Mouse (Mus musculus) R1 (cell line): ENCODE data around the gene Supt3.

Experiments used
- DNase-seq: peaks from one replicate; pipeline ENCODE4 v3.0.0-alpha.2; 2018; ENCODE audit warnings: low read depth, low spot score

Gene Supt3

GRCm38 (mm10) chr17:45057780-45058179 is 280.8 kb downstream of the Supt3 start:
- DNase-seq: no peak

DNA sequence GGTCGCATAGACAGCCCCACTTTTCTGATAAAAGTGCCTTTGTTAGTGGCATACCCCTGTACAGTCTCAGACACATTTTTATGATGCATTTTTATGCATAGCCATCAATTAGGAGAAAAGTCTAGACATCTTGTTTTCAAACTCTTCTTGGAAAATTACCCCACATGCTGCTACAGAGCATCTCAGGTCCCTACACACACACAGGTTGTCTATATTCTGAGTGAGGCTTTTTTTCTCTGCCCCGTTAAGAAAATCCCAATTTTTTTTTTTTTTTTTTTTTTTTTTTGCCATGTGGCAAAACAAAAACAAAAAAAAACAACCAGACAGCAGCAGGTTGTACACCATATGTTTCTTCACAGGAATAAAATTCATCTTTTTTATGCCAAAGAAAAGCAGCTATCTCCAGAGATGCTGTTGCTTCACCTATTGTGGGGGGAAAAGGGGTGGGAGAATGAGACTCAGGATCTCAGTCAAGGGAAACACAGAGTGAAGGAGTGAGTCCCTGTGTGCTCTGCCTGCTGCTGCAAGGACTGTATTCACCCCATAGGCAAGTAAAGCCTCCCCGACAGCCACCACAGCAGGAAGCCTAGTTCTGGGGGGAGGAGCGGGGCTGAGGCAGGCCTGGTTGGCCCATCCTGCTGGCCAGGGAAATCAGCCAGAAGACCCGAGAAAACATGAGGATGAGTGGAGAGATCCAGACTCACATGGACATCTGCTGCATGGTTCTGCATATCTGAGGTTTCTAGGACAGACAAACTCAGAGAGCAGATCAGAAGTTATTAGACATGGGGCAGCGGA is 281.8 kb downstream of the Supt3 start:
- DNase-seq: no peak

DNA sequence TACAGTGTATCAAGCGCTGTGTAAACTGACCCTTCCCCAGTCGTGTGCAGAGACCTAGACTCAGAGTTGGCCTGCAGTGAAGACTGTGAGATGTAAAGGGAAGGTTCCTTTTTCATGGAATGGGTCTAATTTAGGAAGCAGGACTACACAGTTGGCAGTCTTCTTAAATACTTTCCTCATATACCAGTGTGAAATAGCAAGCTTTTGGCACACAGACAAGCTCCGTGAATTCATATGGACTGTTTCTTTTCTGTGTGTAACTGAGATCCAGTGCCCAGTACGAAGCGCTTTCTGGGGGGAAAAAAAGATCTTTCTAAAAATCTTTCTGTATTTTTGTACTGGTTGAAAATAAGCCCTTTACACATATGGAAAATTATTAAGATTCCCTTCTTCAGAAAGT is 286.8 kb downstream of the Supt3 start:
- DNase-seq: no peak

DNA sequence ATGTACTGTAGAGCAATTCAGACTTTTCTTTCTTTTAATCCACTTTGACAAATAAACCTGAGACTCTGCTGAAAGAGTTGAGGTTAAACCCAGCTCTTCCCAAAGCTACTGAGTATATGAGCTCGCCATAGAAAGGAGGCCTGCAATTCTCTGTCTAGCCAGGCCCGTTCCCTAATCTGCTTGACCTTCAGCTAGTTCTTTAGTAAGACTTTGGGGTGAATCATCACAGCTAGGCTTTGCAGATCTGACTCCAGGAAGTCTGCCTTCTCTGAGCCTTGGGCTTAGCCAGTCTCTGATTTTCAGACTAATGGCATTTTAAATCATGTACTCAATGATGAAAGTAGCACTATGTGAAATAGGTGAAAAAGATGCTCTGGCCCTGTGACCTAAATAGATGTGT is 288.5 kb downstream of the Supt3 start:
- DNase-seq: no peak

DNA sequence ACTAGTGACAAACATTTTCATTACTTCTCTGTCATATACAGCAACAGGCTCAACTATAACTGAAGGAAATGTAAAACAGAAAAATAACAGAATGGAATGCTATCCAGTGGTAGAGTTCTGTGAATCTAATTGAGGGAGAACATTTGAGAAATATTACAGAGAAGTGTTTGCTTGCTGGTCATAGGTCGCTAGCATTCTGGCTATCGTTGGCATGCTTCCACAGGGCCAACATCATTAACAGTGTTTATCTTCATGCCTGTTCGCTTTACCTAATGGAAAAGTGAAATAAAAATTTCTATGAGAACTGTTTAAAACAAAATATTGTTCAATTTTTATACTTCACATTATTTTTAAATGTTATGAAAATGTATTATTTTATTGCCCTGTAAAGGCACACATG is 290.5 kb downstream of the Supt3 start:
- DNase-seq: no peak

GRCm38 (mm10) chr17:45068321-45068720 is 291.4 kb downstream of the Supt3 start:
- no peak for DNase-seq

- no peak for DNase-seq
Measured at GRCm38 (mm10) chr17:45072495-45073347, 295.8 kb downstream of the Supt3 start.

DNA sequence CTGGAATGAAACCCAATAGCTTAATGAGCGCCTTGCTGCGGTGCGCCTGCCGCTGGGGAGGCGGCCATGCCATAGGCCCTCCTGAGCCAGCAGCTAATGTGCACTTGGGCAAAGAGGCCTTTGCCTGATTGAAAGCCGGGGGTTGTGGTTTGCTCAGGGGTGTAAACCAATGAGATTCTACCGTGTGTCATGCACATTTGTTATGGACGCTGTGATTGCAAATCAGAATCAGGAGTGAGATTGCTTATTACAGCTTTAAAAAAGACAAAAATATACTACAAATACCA is 296.3 kb downstream of the Supt3 start:
- no peak for DNase-seq

GRCm38 (mm10) chr17:45073779-45074178 is 296.8 kb downstream of the Supt3 start:
- peak; percentile 43 for DNase-seq

DNA sequence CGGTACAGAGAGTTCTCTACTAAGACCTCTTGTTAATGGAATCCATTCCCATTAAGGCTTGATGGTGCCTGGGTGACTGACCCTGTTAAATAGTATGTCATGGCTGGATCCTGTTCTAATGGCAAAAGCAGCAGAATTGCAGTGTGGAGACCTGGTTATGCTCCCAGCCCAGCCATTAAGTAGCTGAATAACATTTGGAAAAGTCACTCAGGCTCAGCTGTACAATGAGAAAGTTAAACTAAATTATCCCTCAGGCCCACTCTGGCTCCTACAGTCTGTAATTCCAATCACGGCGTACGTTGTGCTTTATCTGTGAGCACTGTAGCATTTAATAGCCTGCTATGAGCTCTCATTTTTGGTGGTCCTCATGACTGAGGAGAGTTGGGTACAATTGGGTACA is 300.0 kb downstream of the Supt3 start:
- DNase-seq: no peak

GRCm38 (mm10) chr17:45077921-45078640 is 301.1 kb downstream of the Supt3 start:
- DNase-seq: no peak

GRCm38 (mm10) chr17:45081521-45081920 is 304.6 kb downstream of the Supt3 start:
- DNase-seq: no peak

DNA sequence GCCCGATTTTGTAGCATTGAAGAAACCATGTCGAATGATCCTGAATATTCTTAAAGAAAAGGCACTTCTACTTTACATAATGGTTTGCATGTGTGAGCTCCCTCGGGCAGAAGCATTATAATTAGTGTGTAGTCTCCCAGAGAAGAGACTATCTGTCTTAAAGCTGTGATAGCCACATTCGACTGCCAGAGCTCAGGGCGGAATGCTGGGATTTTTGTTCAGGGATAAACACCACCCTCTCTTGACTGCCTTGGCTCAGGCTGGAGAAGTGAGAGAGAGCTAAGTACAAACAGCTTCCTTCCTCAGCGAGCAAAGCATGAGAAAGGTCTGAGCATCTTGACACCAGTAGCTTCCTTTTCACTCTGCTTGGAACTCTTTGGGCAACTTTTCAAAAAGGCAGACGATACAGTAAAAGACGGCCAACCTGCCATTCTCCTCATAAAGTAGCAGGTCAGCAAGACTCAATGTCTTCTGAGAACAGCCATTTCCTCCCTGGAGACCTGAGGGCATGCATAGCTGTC is 305.1 kb downstream of the Supt3 start:
- DNase-seq: no peak

- DNase-seq: no peak
Measured at GRCm38 (mm10) chr17:45086361-45086760, 309.4 kb downstream of the Supt3 start.

GRCm38 (mm10) chr17:45087022-45087421 is 310.1 kb downstream of the Supt3 start:
- DNase-seq: no peak

DNA sequence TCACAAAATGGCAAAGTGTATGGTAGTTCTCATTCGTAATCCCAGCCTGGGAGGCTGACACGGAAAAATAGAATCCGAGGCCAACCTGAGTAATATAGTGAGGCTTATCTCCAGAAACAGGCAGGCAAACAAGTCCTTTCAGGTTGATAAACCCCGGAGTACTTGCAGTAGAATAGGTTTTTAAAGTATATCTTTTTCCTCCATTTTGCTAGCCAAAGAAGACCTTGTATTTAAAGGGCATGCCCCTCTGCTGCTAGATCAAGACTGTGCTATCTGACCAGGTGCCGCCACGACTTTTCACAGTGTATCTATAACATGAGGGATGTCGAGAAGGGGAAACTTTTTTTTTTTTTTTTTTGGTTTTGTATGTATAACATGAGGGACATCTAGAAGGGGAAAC is 324.1 kb downstream of the Supt3 start:
- DNase-seq: no peak

DNA sequence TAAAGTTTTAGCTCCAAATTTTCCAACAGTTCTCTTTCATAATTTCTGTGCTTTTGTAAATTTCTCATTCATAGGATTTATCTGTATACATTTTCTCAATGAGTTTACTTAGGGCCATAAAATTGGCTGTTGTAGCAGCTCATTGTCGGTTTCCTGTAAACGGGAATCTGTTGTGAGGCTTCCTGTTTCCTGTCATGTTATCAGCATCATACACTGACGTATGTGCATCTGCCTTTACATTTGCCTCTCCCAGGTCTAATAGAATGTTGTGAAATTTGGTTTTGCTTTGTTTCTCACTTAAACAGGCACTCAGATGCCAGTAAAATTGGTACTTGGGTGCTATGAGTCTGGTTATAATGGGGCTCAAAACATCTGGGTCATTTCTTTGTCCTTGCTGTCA is 338.4 kb downstream of the Supt3 start:
- no peak for DNase-seq

DNA sequence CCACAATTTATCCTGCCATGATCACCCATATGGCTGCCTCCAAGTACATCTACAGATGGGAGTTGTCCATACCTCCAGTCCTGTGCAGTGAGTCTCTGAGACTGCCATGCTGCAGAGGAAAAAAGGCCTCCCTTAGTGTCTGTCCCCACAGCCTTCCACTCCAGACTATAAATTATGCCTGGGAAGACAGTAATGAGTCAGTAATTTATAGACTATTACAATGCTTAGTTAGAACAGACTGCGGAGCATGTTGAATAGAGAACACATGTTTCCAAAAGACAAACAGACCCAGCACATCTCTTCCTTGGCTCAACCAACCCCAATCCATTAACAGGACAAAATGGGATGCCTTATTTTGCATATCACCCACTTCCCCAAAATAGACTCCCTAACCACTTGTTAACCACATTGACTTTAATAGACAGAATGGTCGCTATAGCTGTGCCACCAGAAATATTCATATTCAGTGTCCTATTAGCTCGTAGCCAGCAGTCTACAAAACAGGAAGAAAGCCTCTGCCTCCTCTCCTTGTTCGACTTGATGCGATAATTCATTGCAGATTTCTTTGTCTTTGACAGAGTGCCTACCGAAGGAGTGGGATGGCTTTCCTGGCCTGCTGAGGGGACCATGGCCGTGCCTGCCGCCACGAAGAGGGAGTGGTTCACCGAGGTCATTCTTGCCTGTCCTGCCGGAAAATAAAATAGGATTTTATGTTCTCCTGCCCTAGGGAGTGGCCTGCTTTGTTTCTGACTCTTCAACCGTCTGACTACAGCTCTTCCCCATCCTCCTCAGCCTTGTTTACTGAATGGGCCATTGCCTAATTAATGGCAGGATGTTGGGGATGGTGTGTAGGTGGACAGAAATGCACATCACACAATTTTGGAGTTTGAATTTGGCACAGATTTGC is 341.9 kb downstream of the Supt3 start:
- peak; percentile 2 for DNase-seq

DNA sequence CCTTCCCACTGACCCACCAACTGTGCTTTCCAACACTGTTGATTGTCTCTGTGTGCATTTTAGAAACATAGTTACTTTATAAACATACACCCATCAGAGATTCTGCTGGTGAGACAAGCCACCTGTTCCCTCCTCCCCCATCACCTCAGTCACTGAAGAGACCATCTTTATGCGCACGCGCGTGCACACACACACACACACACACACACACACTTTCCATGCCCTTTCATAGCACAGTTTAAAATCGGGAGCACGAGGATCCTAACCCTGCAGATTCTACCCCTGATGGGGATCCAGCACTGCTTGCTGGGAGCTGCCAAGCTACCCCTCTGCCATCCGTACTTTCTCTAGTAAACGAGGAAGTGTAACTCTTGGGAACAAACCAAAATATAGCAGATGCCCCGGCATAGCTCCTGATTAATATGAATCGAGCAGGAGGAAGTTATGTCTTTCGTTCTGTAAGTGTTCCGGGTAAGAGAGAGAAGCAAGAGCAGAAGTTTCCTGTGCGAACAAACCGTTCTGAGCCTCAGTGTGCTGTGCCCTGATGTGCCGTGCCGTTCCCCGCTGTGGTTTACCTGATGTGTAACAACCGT is 342.8 kb downstream of the Supt3 start:
- no peak for DNase-seq

DNA sequence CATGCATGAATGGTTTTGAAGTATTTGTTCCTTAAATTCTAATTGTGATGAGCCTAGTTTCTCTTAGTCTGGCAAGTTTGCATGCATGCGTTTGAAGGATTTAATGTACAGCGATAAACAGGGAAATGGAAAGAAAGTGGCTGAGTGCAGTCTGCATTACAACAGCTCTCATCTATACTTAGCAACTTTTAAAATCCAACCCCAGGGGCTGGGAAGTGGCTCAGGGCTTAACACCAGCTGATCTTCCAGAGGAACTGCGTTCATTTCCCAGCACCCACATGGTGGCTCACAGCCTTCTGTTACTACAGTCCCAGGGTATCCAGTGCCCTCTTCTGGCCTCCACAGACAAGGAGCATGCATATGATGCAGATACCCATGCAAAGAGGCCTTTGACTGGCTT is 346.9 kb downstream of the Supt3 start:
- DNase-seq: no peak

DNA sequence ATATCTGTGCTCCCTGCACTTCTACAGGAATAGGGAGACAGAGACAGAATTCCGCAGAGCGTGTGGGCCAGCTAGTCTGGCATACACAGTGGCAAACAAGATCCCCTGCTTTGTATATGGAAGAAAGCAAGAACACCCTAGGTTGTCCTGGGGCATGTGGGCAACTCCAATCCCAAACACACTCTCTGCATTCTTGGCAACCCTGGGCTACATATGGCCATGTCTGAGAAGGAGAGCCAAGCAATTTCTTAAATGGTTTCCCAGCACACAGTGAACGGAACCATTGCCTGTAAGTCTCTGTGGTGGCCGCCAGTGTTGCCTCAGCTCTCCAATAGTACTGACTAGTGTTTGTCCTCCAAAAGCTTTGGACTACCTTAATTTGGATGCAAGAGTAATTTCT is 351.7 kb downstream of the Supt3 start:
- DNase-seq: no peak
